Mouse (Mus musculus) fat pad, adult 2 months (tissue): ENCODE measurements around the gene Cfap77.

Experiments used
- DNase-seq: peaks from one replicate; pipeline ENCODE4 v3.0.0-alpha.2; 2011; ENCODE audit warnings: low read depth, low spot score; ENCODE audit errors: extremely low read depth

The Cfap77 gene

GRCm38 (mm10) chr2:28908389-28909153 lies 146.3 kb downstream of the Cfap77 start:
- DNase-seq = no peak

GRCm38 (mm10) chr2:28907691-28908388 lies 147.0 kb downstream of the Cfap77 start:
- DNase-seq = no peak

- no peak for DNase-seq
Observed at GRCm38 (mm10) chr2:28905561-28905960, 149.3 kb downstream of the Cfap77 start.

GRCm38 (mm10) chr2:28904786-28905185 lies 150.1 kb downstream of the Cfap77 start:
- no peak for DNase-seq

GRCm38 (mm10) chr2:28903871-28904270 lies 151.0 kb downstream of the Cfap77 start:
- no peak for DNase-seq

GRCm38 (mm10) chr2:28902291-28902690 lies 152.6 kb downstream of the Cfap77 start:
- no peak for DNase-seq

- no peak for DNase-seq
Observed at GRCm38 (mm10) chr2:28897340-28897899, 157.4 kb downstream of the Cfap77 start.

GRCm38 (mm10) chr2:28895876-28896275 lies 159.0 kb downstream of the Cfap77 start:
- peak; percentile 1 for DNase-seq

- no peak for DNase-seq
Observed at GRCm38 (mm10) chr2:28893526-28893925, 161.3 kb downstream of the Cfap77 start.

- no peak for DNase-seq
Observed at GRCm38 (mm10) chr2:28892796-28893195, 162.1 kb downstream of the Cfap77 start.

GRCm38 (mm10) chr2:28884914-28885313 lies 170.0 kb downstream of the Cfap77 start:
- no peak for DNase-seq

GRCm38 (mm10) chr2:28882826-28883485 lies 171.9 kb downstream of the Cfap77 start:
- peak; percentile 14 for DNase-seq

GRCm38 (mm10) chr2:28882047-28882446 lies 172.8 kb downstream of the Cfap77 start:
- DNase-seq = no peak

- no peak for DNase-seq
Observed at GRCm38 (mm10) chr2:28881275-28881674, 173.6 kb downstream of the Cfap77 start.
